Mouse (Mus musculus) embryonic facial prominence, embryonic 15.5 days (tissue): ENCODE measurements around the gene Emc7. TPM values are rescaled to one million over a fixed set of nuclear protein-coding genes. Genes with fewer than 3 reads are reported as not detected.
"Not testable (repeated sequence)": the region's sequence is repeated elsewhere in the genome, so short reads cannot be mapped to it uniquely, and the experiment has no call there.

Experiments used
- ATAC-seq: fragments of 200-750 bp; cut with Nextera tagmentation; 2 replicates; pipeline ENCODE4 v1.8.0; 2017; ENCODE audit warnings: low read depth, moderate TSS enrichment; ENCODE audit not compliant: insufficient number of reproducible peaks, low FRiP score, low TSS enrichment
- H3K27ac ChIP-seq: fragments of 300-500 bp; sonication (generic); replicated peaks from 2 replicates; pipeline ENCODE4 v1.5.1; 2015; ENCODE audit warnings: mild to moderate bottlenecking, inconsistent platforms
- H3K27me3 ChIP-seq: fragments of 300-500 bp; sonication (generic); 2 replicates; pipeline ENCODE4 v1.6.1; 2015; ENCODE audit warnings: inconsistent platforms
- H3K36me3 ChIP-seq: fragments of 300-500 bp; sonication (generic); 2 replicates; pipeline ENCODE4 v1.6.1; 2015; ENCODE audit warnings: mild to moderate bottlenecking, inconsistent platforms
- H3K4me1 ChIP-seq: fragments of 300-500 bp; sonication (generic); 2 replicates; pipeline ENCODE4 v1.6.1; 2015; ENCODE audit warnings: inconsistent platforms
- H3K4me2 ChIP-seq: fragments of 300-500 bp; sonication (generic); replicated peaks from 2 replicates; pipeline ENCODE4 v1.6.1; 2015; ENCODE audit warnings: mild to moderate bottlenecking, inconsistent platforms
- H3K4me3 ChIP-seq: fragments of 300-500 bp; sonication (generic); replicated peaks from 2 replicates; pipeline ENCODE4 v1.5.1; 2015; ENCODE audit warnings: mild to moderate bottlenecking, inconsistent platforms
- H3K9ac ChIP-seq: fragments of 300-500 bp; sonication (generic); 2 replicates; pipeline ENCODE4 v1.6.1; 2015; ENCODE audit warnings: inconsistent platforms
- H3K9me3 ChIP-seq: fragments of 300-500 bp; sonication (generic); replicated peaks from 2 replicates; pipeline ENCODE4 v1.6.1; 2016; ENCODE audit warnings: inconsistent platforms
- WGBS: fragments of 180-500 bp; shearing (Covaris S2); methylation state at CpG from one replicate; pipeline ENCODE4 v1.1.7; 2015; 5-methylcytosine and 5-hydroxymethylcytosine counted together
- polyA plus RNA-seq: library from polyadenylated mRNA; unstranded; fragments of >200 nt; fragmentation: Nextera tagmentation; extraction: Ambion mirVana; gene quantifications from 2 replicates; pipeline ENCODE4 v1.2.1, GENCODE M21; 2015

The Emc7 gene
- polyA plus RNA-seq, result 19.6 TPM in 2 replicates

GRCm38 (mm10) chr2:112454862-112455564 is at the start of gene Emc7:
TSS of gene Emc7 (plus strand) at chr2:112454997.
- under 1% methylated on average over 49 of the region's 49 CpGs for WGBS
- peak; percentile 95 for ATAC-seq

GRCm38 (mm10) chr2:112407030-112407429 is 47.8 kb upstream of the Emc7 start:
- no peaks in the 10 kb centered on the region for H3K27me3 ChIP-seq
- peaks cover 24% of the 10 kb centered on the region for H3K36me3 ChIP-seq
- H3K9me3 ChIP-seq, result no peaks in the 10 kb centered on the region
- no peak for ATAC-seq
- H3K9ac ChIP-seq, result no peak overlapping the region
- WGBS, result 50% methylated on average over 3 of the region's 3 CpGs
- H3K4me1 ChIP-seq, result no peaks in the 10 kb centered on the region
- no peak overlapping the region for H3K4me2 ChIP-seq
- no peak overlapping the region for H3K27ac ChIP-seq
- no peak overlapping the region for H3K4me3 ChIP-seq

More at GRCm38 (mm10) chr2:112454862-112455564, at the start of gene Emc7:
- Histone ChIP-seq H3K9me3 (no peaks in the 10 kb centered on the region), H3K4me3 (peak within 1 kb of the TSS; percentile 89), H3K27ac (peak within 1 kb of the TSS; percentile 78), H3K9ac (peak within 1 kb of the TSS; percentile 84), H3K4me2 (peak within 1 kb of the TSS; percentile 69), H3K4me1 (0 out of 2 replicates have a peak, but pooled peaks cover 6% of the 10 kb centered on the region), H3K36me3 (peaks cover 2% of the 10 kb centered on the region), H3K27me3 (no peaks in the 10 kb centered on the region)

- ATAC-seq, result no peak
- H3K4me1 ChIP-seq, result no peaks in the 10 kb centered on the region
- no peak overlapping the region for H3K4me3 ChIP-seq
- no peaks in the 10 kb centered on the region for H3K9me3 ChIP-seq
- H3K4me2 ChIP-seq, result no peak overlapping the region
- 70% methylated on average over 3 of the region's 3 CpGs for WGBS
- no peaks in the 10 kb centered on the region for H3K36me3 ChIP-seq
- H3K9ac ChIP-seq, result no peak overlapping the region
- H3K27me3 ChIP-seq, result no peaks in the 10 kb centered on the region
- no peak overlapping the region for H3K27ac ChIP-seq
Measured at GRCm38 (mm10) chr2:112425308-112425707, 29.5 kb upstream of the Emc7 start.

GRCm38 (mm10) chr2:112428534-112428933 is 26.3 kb upstream of the Emc7 start:
- not testable (repeated sequence) for H3K4me2 ChIP-seq, H3K4me1 ChIP-seq, H3K9me3 ChIP-seq, H3K27me3 ChIP-seq, H3K36me3 ChIP-seq, H3K27ac ChIP-seq, H3K4me3 ChIP-seq, ATAC-seq, H3K9ac ChIP-seq
- WGBS, result 87% methylated on average over 3 of the region's 3 CpGs

DNA sequence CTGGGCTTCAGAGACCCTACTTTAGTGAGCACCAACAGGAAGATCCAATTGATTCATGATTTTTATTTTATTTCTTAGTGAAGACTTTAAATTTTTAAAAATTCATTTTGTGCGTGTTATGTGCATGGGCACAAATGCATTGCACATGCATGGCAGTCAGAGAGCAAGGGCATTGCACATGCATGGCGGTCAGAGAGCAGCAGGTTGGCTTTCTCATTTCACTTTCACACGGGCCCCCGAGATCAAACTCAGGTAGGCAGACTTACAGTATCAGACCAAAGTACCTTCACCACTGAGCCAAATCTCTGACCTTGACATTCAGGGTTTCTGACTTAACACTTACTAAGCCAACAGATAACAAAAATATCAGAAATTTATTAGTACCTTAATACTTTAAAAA is 25.1 kb upstream of the Emc7 start:
- no peaks in the 10 kb centered on the region for H3K9me3 ChIP-seq
- no peak overlapping the region for H3K4me3 ChIP-seq
- H3K27ac ChIP-seq, result no peak overlapping the region
- no peaks in the 10 kb centered on the region for H3K27me3 ChIP-seq
- H3K4me1 ChIP-seq, result no peaks in the 10 kb centered on the region
- no peak for ATAC-seq
- no peak overlapping the region for H3K4me2 ChIP-seq
- 89% methylated on average over 4 of the region's 4 CpGs for WGBS
- no peaks in the 10 kb centered on the region for H3K36me3 ChIP-seq
- no peak overlapping the region for H3K9ac ChIP-seq

DNA sequence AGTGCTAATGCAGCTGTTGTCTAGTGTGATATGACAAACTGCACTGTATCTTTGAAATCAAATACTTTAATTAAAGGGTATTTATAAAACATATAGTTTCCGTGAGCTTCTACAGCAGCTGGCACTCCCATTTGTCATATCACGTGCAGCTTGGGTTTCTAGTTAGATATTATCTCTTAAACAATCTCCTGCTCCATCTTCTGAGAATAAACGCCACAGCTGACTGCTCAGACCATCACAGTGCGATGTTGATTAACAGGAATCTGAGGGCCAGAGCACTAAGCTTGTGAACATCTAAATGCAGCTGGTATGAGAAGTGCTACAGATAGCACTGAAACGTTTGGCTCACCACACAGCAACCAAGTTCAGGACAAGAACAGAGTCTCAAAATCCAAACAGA is 24.4 kb upstream of the Emc7 start:
- peak; percentile 47; the same call in 1 of the 2 replicates for ATAC-seq
- WGBS, result 46% methylated on average over 5 of the region's 5 CpGs
- no peak overlapping the region for H3K27ac ChIP-seq

DNA sequence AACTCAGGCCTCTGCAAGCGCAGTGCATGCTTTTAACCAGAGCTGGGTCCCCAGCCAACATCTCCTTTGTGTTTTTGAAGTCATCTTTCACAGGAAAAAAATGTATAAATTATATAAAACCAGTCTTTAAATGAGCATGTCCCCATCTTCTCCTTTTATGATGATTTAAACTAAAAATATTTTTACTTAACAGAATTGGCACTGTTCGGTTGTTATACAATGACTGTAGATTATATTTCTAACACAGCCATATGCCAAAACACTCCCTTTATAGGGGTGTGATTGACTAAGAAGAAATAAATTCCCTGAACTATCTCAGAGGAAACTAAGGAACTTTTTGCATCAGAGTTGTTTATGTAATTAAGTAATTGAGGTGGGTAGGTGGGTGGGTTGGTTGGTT is 22.3 kb upstream of the Emc7 start:
- ATAC-seq, result no peak
- no peak overlapping the region for H3K4me2 ChIP-seq
- no peaks in the 10 kb centered on the region for H3K27me3 ChIP-seq
- H3K4me1 ChIP-seq, result no peaks in the 10 kb centered on the region
- H3K9ac ChIP-seq, result no peak overlapping the region
- H3K36me3 ChIP-seq, result no peaks in the 10 kb centered on the region
- 94% methylated on average over 2 of the region's 2 CpGs for WGBS
- no peak overlapping the region for H3K4me3 ChIP-seq
- H3K27ac ChIP-seq, result no peak overlapping the region
- no peaks in the 10 kb centered on the region for H3K9me3 ChIP-seq

More for the DNA sequence above, 24.4 kb upstream of the Emc7 start:
- Histone ChIP-seq H3K9me3 (no peaks in the 10 kb centered on the region), H3K4me3 (no peak overlapping the region), H3K9ac (no peak overlapping the region), H3K36me3 (no peaks in the 10 kb centered on the region), H3K4me2 (no peak overlapping the region), H3K27me3 (no peaks in the 10 kb centered on the region), H3K4me1 (no peaks in the 10 kb centered on the region)

DNA sequence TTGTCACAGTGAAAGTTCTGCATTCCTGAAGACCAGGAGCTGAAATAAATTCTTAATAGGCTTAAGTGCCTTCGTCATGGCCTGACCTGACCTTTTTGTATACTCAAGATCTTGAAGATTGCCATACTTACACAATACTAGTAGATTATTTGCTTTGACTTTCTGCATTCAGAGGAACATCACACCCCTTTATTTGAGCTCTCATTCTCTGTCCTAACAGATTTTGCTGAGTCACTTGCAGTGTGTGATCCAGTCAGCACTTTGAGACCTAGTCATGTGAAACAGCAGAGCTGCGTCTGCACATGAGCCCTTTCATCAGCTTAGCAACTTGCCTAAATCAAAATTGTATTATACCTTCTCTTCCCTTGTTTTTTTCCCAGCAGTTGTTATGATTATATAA is 21.4 kb upstream of the Emc7 start:
- no peaks in the 10 kb centered on the region for H3K36me3 ChIP-seq
- 53% methylated on average over 2 of the region's 2 CpGs for WGBS
- no peak overlapping the region for H3K9ac ChIP-seq
- H3K9me3 ChIP-seq, result no peaks in the 10 kb centered on the region
- ATAC-seq, result no peak
- H3K27ac ChIP-seq, result no peak overlapping the region
- no peaks in the 10 kb centered on the region for H3K27me3 ChIP-seq
- H3K4me3 ChIP-seq, result no peak overlapping the region
- no peak overlapping the region for H3K4me2 ChIP-seq
- no peaks in the 10 kb centered on the region for H3K4me1 ChIP-seq

GRCm38 (mm10) chr2:112436292-112436691 is 18.5 kb upstream of the Emc7 start:
- Histone ChIP-seq H3K27ac (no peak overlapping the region), H3K9ac (no peak overlapping the region), H3K36me3 (no peaks in the 10 kb centered on the region), H3K4me1 (no peaks in the 10 kb centered on the region), H3K4me2 (no peak overlapping the region), H3K4me3 (no peak overlapping the region), H3K27me3 (no peaks in the 10 kb centered on the region), H3K9me3 (no peaks in the 10 kb centered on the region)
- 74% methylated on average over 4 of the region's 4 CpGs for WGBS
- ATAC-seq, result no peak

DNA sequence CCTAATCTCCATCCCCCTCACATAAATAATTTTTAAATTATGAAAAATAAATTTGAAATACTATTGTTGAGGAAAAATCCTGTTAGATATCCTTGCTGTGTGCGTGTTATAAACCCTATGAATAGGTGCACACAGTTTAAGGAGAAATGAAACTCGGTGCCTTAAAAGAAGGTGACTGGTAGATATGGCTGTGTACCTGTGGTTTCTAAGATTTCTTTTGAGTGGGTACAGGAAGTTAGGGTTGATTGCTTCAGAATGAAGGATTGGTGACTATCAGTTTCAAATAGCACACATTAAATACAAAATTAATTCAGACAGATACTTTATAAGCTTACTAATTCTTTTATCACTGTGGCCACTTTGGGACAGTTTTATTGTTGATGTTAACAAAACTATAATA is 17.2 kb upstream of the Emc7 start:
- Histone ChIP-seq H3K27ac (no peak overlapping the region), H3K9ac (no peak overlapping the region), H3K9me3 (no peaks in the 10 kb centered on the region), H3K4me2 (no peak overlapping the region), H3K4me3 (no peak overlapping the region), H3K27me3 (no peaks in the 10 kb centered on the region), H3K36me3 (no peaks in the 10 kb centered on the region), H3K4me1 (no peaks in the 10 kb centered on the region)
- ATAC-seq, result no peak
- WGBS, result 85% methylated on average over 2 of the region's 2 CpGs

GRCm38 (mm10) chr2:112443491-112443890 is 11.3 kb upstream of the Emc7 start:
- no peaks in the 10 kb centered on the region for H3K4me1 ChIP-seq
- no peaks in the 10 kb centered on the region for H3K27me3 ChIP-seq

DNA sequence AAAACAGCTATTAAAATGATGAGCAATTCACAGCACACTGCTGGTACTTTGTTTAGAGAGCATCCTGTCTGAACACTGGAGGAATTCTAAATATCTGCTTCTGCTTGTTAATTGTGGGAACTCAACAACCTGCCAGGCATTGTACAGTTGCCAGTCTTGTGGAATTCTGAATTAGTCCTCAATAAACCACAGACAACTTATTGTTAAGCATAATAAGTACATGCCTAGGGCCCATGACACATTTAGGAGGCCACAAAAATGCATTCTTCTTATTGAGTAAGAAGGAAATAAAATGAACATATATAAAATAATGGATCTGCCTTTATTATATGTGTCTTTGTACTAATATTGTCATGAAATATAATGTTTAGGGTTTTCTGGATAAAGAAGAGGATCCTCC is 9.3 kb upstream of the Emc7 start:
- Histone ChIP-seq H3K27ac (no peak overlapping the region), H3K36me3 (no peaks in the 10 kb centered on the region), H3K4me1 (no peaks in the 10 kb centered on the region), H3K4me2 (no peak overlapping the region), H3K4me3 (no peak overlapping the region), H3K9ac (no peak overlapping the region), H3K9me3 (no peaks in the 10 kb centered on the region), H3K27me3 (no peaks in the 10 kb centered on the region)
- no peak for ATAC-seq

More at GRCm38 (mm10) chr2:112443491-112443890, 11.3 kb upstream of the Emc7 start:
- Histone ChIP-seq H3K4me3 (no peak overlapping the region), H3K36me3 (no peaks in the 10 kb centered on the region), H3K9ac (no peak overlapping the region), H3K27ac (no peak overlapping the region), H3K4me2 (no peak overlapping the region), H3K9me3 (no peaks in the 10 kb centered on the region)
- ATAC-seq, result no peak; the same call in 1 of the 2 replicates
- 46% methylated on average over 2 of the region's 2 CpGs for WGBS
